Mouse (Mus musculus): ENCODE results near the gene Saa3. TPM values are rescaled to one million over a fixed set of nuclear protein-coding genes. Genes with fewer than 3 reads are reported as not detected.
"Not testable (repeated sequence)": the region's sequence is repeated elsewhere in the genome, so short reads cannot be mapped to it uniquely, and the experiment has no call there.

Gene Saa3
- polyA plus RNA-seq, 1 experiment from 2014 or later, result 0.29 TPM

DNA sequence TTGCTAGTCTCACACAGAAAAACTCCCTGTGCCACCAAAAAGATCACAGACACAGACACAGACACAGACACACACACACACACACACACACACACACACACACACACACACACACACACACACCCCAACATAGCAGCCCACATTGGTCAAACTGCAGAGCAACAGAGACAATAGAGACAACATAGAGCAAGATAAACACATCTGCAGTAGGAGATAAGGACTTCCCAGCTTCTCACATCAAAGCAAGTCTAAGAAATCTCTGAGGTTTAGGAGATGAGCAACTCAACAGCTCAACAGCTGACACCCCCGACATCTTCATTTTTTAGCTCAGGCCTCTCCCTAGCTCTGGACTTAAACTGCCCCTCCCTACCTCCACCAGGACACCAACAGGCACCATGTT, 18.7 kb downstream of the Saa3 start:
- Histone ChIP-seq H3K4me3 (ENCODE audit: low read depth, low read length) (no peak overlapping the region), H3K4me2 (ENCODE audit: low read depth, severe bottlenecking) (no peak overlapping the region), H3K27me3 (ENCODE audit: control insufficient read depth, insufficient read depth, low read length) (no peaks in the 10 kb centered on the region), H3K36me3 (ENCODE audit: control insufficient read depth, insufficient read depth, low read length) (peaks cover 23% of the 10 kb centered on the region; the same call in 1 of the 2 replicates), H3K27ac (replicated peaks; ENCODE audit: low read depth, low read length) (no peak overlapping the region), H3K9me3 (ENCODE audit: control insufficient read depth, low read length) (no peaks in the 10 kb centered on the region), H3K4me1 (ENCODE audit: control insufficient read depth, insufficient read depth, low read length) (no peaks in the 10 kb centered on the region), H3K9ac (ENCODE audit: low read length) (no peak overlapping the region)
- 94% methylated on average over 1 of the region's 1 CpGs for WGBS
- ATAC-seq (ENCODE audit: insufficient number of reproducible peaks, low FRiP score, low TSS enrichment, low read depth) (no peak), DNase-seq (ENCODE audit: low spot score) (no peak)

DNA sequence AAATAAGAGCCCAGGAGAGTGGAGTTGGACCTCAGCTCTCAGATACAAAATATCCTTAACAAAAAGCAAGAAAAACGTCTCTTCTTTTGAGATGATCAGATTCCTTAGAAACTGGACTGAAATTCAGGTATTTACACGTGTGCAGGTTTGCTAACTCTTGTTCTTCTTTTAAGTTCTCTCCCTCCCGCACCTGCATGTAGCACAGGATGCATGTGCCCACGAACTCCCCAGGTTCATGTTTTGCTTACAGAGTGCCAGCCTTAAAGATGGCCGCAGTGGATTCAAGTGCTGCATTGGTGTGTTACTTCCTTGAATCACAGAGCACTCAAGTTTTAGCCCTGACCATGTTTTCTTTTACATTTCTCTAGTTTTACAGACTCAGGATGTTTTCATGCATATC, 28.7 kb downstream of the Saa3 start:
- H3K27ac ChIP-seq (replicated peaks; ENCODE audit: low read depth, low read length), result no peak overlapping the region
- peaks cover 12% of the 10 kb centered on the region; the same call in 1 of the 2 replicates for H3K36me3 ChIP-seq (ENCODE audit: control insufficient read depth, insufficient read depth, low read length)
- H3K4me2 ChIP-seq (ENCODE audit: low read depth, severe bottlenecking), result no peak overlapping the region
- no peaks in the 10 kb centered on the region for H3K4me1 ChIP-seq (ENCODE audit: control insufficient read depth, insufficient read depth, low read length)
- H3K9ac ChIP-seq (ENCODE audit: low read length), result no peak overlapping the region
- H3K4me3 ChIP-seq (ENCODE audit: low read depth, low read length), result no peak overlapping the region
- no peak for ATAC-seq (ENCODE audit: insufficient number of reproducible peaks, low FRiP score, low TSS enrichment, low read depth)
- DNase-seq (ENCODE audit: low spot score), result no peak
- no peaks in the 10 kb centered on the region for H3K9me3 ChIP-seq (ENCODE audit: control insufficient read depth, low read length)
- WGBS, result 86% methylated on average over 5 of the region's 5 CpGs
- H3K27me3 ChIP-seq (ENCODE audit: control insufficient read depth, insufficient read depth, low read length), result no peaks in the 10 kb centered on the region

DNA sequence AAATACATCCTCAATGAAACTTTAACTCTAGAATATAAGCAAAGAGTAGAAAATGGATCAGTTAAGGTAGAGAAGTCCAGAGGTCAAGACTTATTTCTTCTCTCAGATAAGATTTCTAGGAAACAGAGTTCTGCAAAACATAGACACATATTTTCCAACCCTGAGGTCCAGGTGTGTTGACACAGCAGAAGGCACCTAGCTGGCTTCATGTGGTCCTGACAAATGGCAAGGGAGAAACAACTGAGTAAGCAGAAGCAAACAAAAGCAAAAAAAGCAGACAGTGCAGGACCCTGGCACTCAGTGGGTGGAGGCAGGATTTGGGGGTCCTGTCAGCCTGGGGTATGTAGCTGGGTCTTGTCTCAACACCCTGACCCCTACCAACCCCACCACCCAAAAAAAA, 34.8 kb downstream of the Saa3 start:
- ATAC-seq (ENCODE audit: insufficient number of reproducible peaks, low FRiP score, low TSS enrichment, low read depth), result no peak

DNA sequence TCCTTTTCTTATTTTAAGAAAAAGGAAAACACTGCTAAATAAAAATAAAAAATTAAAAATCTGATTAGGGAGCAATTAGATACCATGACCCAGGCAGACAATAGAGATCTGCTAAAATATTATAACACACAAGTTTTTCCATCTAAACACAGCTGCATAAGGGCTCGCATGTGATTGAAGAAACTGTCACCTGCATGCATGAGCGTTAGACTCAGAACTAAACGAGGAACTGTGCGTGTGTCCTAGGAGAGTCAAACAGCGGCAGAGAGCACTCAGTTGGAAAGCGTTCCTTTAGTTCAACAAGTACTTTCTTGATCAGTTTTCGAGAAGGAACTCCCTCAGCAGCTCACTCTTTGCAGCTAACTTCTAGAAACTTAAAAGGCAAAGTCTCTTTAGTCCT, 36.5 kb downstream of the Saa3 start:
- DNase-seq (ENCODE audit: low spot score); H3K27me3 ChIP-seq (ENCODE audit: control insufficient read depth, insufficient read depth, low read length); H3K4me2 ChIP-seq (ENCODE audit: low read depth, severe bottlenecking); H3K27ac ChIP-seq (replicated peaks; ENCODE audit: low read depth, low read length); H3K36me3 ChIP-seq (ENCODE audit: control insufficient read depth, insufficient read depth, low read length); ATAC-seq (ENCODE audit: insufficient number of reproducible peaks, low FRiP score, low TSS enrichment, low read depth); H3K4me1 ChIP-seq (ENCODE audit: control insufficient read depth, insufficient read depth, low read length); H3K9ac ChIP-seq (ENCODE audit: low read length); H3K9me3 ChIP-seq (ENCODE audit: control insufficient read depth, low read length); H3K4me3 ChIP-seq (ENCODE audit: low read depth, low read length): not testable (repeated sequence)
- 83% methylated on average over 7 of the region's 7 CpGs for WGBS

More for the DNA sequence above, 34.8 kb downstream of the Saa3 start:
- H3K36me3 ChIP-seq (ENCODE audit: control insufficient read depth, insufficient read depth, low read length), result no peaks in the 10 kb centered on the region
- H3K9me3 ChIP-seq (ENCODE audit: control insufficient read depth, low read length), result no peaks in the 10 kb centered on the region
- no peaks in the 10 kb centered on the region for H3K27me3 ChIP-seq (ENCODE audit: control insufficient read depth, insufficient read depth, low read length)
- no peak overlapping the region for H3K4me3 ChIP-seq (ENCODE audit: low read depth, low read length)
- H3K4me2 ChIP-seq (ENCODE audit: low read depth, severe bottlenecking), result no peak overlapping the region
- no peak overlapping the region for H3K9ac ChIP-seq (ENCODE audit: low read length)
- DNase-seq (ENCODE audit: low spot score), result no peak
- no peaks in the 10 kb centered on the region for H3K4me1 ChIP-seq (ENCODE audit: control insufficient read depth, insufficient read depth, low read length)
- H3K27ac ChIP-seq (replicated peaks; ENCODE audit: low read depth, low read length), result no peak overlapping the region

DNA sequence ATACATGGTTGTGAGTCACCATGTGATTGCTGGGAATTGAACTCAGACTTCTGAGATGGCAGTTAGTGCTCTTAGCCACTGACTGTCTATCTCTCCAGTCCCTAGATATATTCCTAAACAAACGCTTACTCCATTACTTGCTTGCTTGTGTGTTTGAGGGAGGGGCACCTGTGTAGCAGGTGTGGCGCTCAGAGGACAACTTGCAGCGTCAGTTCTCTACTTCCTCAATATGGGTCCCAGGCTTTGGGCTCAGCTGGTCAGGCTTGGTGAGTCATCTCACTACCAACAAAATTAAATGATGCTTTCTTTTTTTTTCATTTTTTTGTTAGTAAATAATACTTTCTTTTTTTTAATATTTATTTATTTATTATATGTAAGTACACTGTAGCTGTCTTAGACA, 37.1 kb downstream of the Saa3 start:
- no peak for ATAC-seq (ENCODE audit: insufficient number of reproducible peaks, low FRiP score, low TSS enrichment, low read depth)
- H3K4me3 ChIP-seq (ENCODE audit: low read depth, low read length), result no peak overlapping the region
- 89% methylated on average over 3 of the region's 3 CpGs for WGBS
- H3K36me3 ChIP-seq (ENCODE audit: control insufficient read depth, insufficient read depth, low read length), result no peaks in the 10 kb centered on the region
- DNase-seq (ENCODE audit: low spot score), result no peak
- H3K4me2 ChIP-seq (ENCODE audit: low read depth, severe bottlenecking), result no peak overlapping the region
- H3K27ac ChIP-seq (replicated peaks; ENCODE audit: low read depth, low read length), result no peak overlapping the region
- H3K9me3 ChIP-seq (ENCODE audit: control insufficient read depth, low read length), result no peaks in the 10 kb centered on the region
- H3K4me1 ChIP-seq (ENCODE audit: control insufficient read depth, insufficient read depth, low read length), result no peaks in the 10 kb centered on the region
- H3K27me3 ChIP-seq (ENCODE audit: control insufficient read depth, insufficient read depth, low read length), result no peaks in the 10 kb centered on the region
- H3K9ac ChIP-seq (ENCODE audit: low read length), result no peak overlapping the region

DNA sequence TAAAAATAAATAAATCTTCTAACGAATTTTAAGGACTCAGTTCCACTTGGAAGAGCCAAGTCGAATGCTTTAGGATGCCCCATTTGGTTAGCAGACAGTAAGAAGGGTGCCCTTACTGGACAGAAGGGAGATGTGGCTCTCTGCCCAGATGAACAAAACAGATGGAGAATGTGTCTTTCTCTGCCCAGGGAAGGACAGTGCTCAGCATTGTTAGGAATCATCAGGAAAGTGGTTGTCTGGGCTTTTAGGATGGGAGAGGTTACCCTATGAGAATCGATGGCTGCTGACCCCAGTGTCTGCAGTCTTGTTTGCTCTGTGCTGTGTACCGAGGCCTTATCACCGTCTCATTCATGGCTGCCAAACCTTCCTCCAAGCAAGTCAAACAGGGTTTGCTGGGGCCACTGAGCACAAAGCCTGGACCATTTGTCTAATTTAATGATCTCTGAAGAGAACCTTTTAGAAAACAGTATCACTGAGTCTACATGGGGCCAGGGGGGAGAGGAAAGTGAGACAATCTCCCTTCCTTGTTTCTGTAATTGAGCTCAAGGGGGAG, 38.6 kb downstream of the Saa3 start:
- DNase-seq (ENCODE audit: low spot score), result no peak
- Histone ChIP-seq H3K27me3 (ENCODE audit: control insufficient read depth, insufficient read depth, low read length) (no peaks in the 10 kb centered on the region), H3K4me1 (ENCODE audit: control insufficient read depth, insufficient read depth, low read length) (no peaks in the 10 kb centered on the region), H3K4me3 (ENCODE audit: low read depth, low read length) (no peak overlapping the region), H3K9me3 (ENCODE audit: control insufficient read depth, low read length) (no peaks in the 10 kb centered on the region), H3K9ac (ENCODE audit: low read length) (no peak overlapping the region), H3K36me3 (ENCODE audit: control insufficient read depth, insufficient read depth, low read length) (no peaks in the 10 kb centered on the region), H3K27ac (replicated peaks; ENCODE audit: low read depth, low read length) (no peak overlapping the region), H3K4me2 (ENCODE audit: low read depth, severe bottlenecking) (no peak overlapping the region)
- 74% methylated on average over 5 of the region's 5 CpGs for WGBS
- ATAC-seq (ENCODE audit: insufficient number of reproducible peaks, low FRiP score, low TSS enrichment, low read depth), result no peak

DNA sequence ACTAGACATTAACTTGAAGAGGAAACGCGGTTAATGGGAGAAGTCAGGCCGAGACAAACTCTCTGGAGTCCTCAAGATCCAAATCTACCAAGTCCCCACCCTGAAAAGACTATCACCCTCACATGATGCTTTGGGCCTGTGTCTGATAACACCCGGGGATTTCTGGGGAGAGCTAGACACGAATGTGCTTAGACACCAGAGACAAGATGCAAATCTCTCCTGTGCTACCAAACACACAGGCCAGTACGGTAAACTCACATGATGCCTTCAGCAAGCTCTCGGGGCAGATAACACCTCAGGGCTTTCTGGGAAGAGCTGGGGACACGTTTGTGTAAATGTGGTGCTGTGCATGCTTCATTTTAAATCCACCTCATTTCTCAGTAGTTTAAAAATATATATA, 39.6 kb downstream of the Saa3 start:
- H3K4me2 ChIP-seq (ENCODE audit: low read depth, severe bottlenecking), result no peak overlapping the region
- no peaks in the 10 kb centered on the region for H3K4me1 ChIP-seq (ENCODE audit: control insufficient read depth, insufficient read depth, low read length)
- H3K27me3 ChIP-seq (ENCODE audit: control insufficient read depth, insufficient read depth, low read length), result no peaks in the 10 kb centered on the region
- DNase-seq (ENCODE audit: low spot score), result no peak
- ATAC-seq (ENCODE audit: insufficient number of reproducible peaks, low FRiP score, low TSS enrichment, low read depth), result no peak
- no peak overlapping the region for H3K4me3 ChIP-seq (ENCODE audit: low read depth, low read length)
- H3K9ac ChIP-seq (ENCODE audit: low read length), result no peak overlapping the region
- no peaks in the 10 kb centered on the region for H3K36me3 ChIP-seq (ENCODE audit: control insufficient read depth, insufficient read depth, low read length)
- H3K27ac ChIP-seq (replicated peaks; ENCODE audit: low read depth, low read length), result no peak overlapping the region
- no peaks in the 10 kb centered on the region for H3K9me3 ChIP-seq (ENCODE audit: control insufficient read depth, low read length)
- 87% methylated on average over 8 of the region's 8 CpGs for WGBS

DNA sequence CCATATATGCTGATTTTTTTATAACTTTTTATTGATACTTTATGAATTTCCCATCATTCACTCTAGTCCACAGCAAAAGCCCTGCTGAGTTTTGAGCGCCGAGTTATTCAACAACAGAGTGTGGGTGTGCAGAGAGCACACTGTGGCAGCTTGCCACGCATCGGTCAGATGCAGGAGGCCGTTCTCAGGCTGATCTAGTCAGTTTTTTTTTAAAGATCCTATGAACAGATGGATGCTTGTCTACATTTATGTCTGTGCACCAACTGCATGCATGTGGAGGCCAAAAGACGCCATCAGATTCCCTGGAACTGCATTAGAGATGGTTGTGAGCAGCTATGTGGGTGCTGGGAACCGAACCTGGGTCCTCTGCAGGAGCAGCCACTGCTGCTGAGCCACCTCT, 40.4 kb downstream of the Saa3 start:
- no peaks in the 10 kb centered on the region for H3K4me1 ChIP-seq (ENCODE audit: control insufficient read depth, insufficient read depth, low read length)
- H3K4me2 ChIP-seq (ENCODE audit: low read depth, severe bottlenecking), result no peak overlapping the region
- WGBS, result 93% methylated on average over 7 of the region's 7 CpGs
- no peak overlapping the region for H3K4me3 ChIP-seq (ENCODE audit: low read depth, low read length)
- no peak overlapping the region for H3K9ac ChIP-seq (ENCODE audit: low read length)
- H3K36me3 ChIP-seq (ENCODE audit: control insufficient read depth, insufficient read depth, low read length), result no peaks in the 10 kb centered on the region
- DNase-seq (ENCODE audit: low spot score) (no peak), ATAC-seq (ENCODE audit: insufficient number of reproducible peaks, low FRiP score, low TSS enrichment, low read depth) (no peak)
- H3K27ac ChIP-seq (replicated peaks; ENCODE audit: low read depth, low read length), result no peak overlapping the region
- H3K27me3 ChIP-seq (ENCODE audit: control insufficient read depth, insufficient read depth, low read length), result no peaks in the 10 kb centered on the region
- H3K9me3 ChIP-seq (ENCODE audit: control insufficient read depth, low read length), result no peaks in the 10 kb centered on the region

DNA sequence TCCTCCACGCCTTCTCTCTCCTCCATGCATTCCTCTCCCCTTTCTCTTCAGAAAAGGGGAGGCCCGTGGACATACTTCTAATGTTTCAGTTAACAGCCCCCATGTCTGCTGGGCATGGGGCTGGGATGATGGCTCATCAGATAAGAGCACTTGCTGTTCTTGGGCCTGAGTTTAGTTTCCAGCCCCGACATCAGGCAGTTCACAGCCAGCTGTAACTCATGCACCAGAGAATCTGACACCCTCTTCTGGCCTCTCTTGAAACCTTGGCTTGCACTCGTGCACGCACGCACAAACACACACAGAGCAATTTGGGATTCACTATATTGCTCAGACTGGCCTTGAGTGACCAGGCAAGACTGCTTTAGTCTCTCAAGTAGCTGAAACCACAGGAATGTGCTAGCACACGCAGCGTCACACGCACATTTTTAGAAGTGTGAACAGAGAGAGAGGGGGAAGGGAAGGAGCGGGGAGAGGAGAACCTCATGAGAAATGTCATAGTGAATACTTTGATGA, 43.3 kb downstream of the Saa3 start, which contains the start of gene Tph1:
Gene Tph1, minus strand, starts transcription at position 378 of the 513 bp plus-strand sequence.
- ATAC-seq (ENCODE audit: insufficient number of reproducible peaks, low FRiP score, low TSS enrichment, low read depth), result no peak
- WGBS, result 53% methylated on average over 10 of the region's 10 CpGs

More for the DNA sequence above, 43.3 kb downstream of the Saa3 start, which contains the start of gene Tph1:
- Histone ChIP-seq H3K4me2 (ENCODE audit: low read depth, severe bottlenecking) (no peak within 1 kb of the TSS), H3K9me3 (ENCODE audit: control insufficient read depth, low read length) (no peaks in the 10 kb centered on the region), H3K27me3 (ENCODE audit: control insufficient read depth, insufficient read depth, low read length) (peaks cover 1% of the 10 kb centered on the region; the same call in 1 of the 2 replicates), H3K36me3 (ENCODE audit: control insufficient read depth, insufficient read depth, low read length) (no peaks in the 10 kb centered on the region), H3K4me1 (ENCODE audit: control insufficient read depth, insufficient read depth, low read length) (no peaks in the 10 kb centered on the region), H3K4me3 (ENCODE audit: low read depth, low read length) (no peak within 1 kb of the TSS), H3K9ac (ENCODE audit: low read length) (no peak within 1 kb of the TSS), H3K27ac (replicated peaks; ENCODE audit: low read depth, low read length) (no peak within 1 kb of the TSS)
- DNase-seq (ENCODE audit: low spot score), result no peak
